Comparison of ENCODE assay signal across 9 mouse cellular contexts in genomic region chr8:104533551-104533950, GRCm38 (mm10). TPM values are rescaled to one million over a fixed set of nuclear protein-coding genes. Genes with fewer than 3 reads are reported as not detected.
DNase-seq lines count a peak whose midpoint lies in the region; ATAC-seq and TF ChIP-seq lines count a peak whose summit lies in the region.
"Had no signal": no experiment of that assay in that cellular context is flagged by ENCODE, and none has a peak within 500 bp of the region (broad histone marks: within the 10 kb centered on the region; RNA-seq: fewer than 3 reads in every experiment).

No protein-coding gene starts in this region.

- peaks cover 5% of the 10 kb centered on the region for H3K36me3 ChIP-seq in spleen, adult 2 months (ENCODE audit: control insufficient read depth, insufficient read depth, low read length)
- peaks cover 12% of the 10 kb centered on the region for H3K36me3 ChIP-seq in limb, embryonic 15.5 days
- peaks cover 10% of the 10 kb centered on the region; the same call in 1 of the 2 replicates for H3K36me3 ChIP-seq in stomach, embryonic 15.5 days

- no peaks in the 10 kb centered on the region for H3K27me3 ChIP-seq in spleen, adult 2 months (ENCODE audit: control insufficient read depth, insufficient read depth, low read length)
- 0 out of 2 replicates have a peak, but pooled peaks cover 7% of the 10 kb centered on the region for H3K27me3 ChIP-seq in limb, embryonic 15.5 days
- H3K27me3 ChIP-seq in stomach, embryonic 15.5 days (replicated peaks) = 0 out of 2 replicates have a peak, but pooled peaks cover 4% of the 10 kb centered on the region

- no peak overlapping the region for H3K27ac ChIP-seq in spleen, adult 2 months (ENCODE audit: insufficient read depth, low read length)
- peak overlapping the region; percentile 94; the same call in 1 of the 2 replicates for H3K27ac ChIP-seq in limb, embryonic 15.5 days
- H3K27ac ChIP-seq in stomach, embryonic 15.5 days = peak overlapping the region; percentile 83

- peaks cover 8% of the 10 kb centered on the region for H3K4me1 ChIP-seq in spleen, adult 2 months (ENCODE audit: control insufficient read depth, insufficient read depth, insufficient read length)
- H3K4me1 ChIP-seq in limb, embryonic 15.5 days = peaks cover 17% of the 10 kb centered on the region
- H3K4me1 ChIP-seq in stomach, embryonic 15.5 days = peaks cover 10% of the 10 kb centered on the region; the same call in 1 of the 2 replicates

- H3K9me3 ChIP-seq in limb, embryonic 15.5 days = no peaks in the 10 kb centered on the region
- H3K9me3 ChIP-seq in stomach, embryonic 15.5 days = no peaks in the 10 kb centered on the region

- WGBS in spleen, adult 2 months = 40% methylated on average over 7 of the region's 7 CpGs
- WGBS in limb, embryonic 15.5 days = 15% methylated on average over 7 of the region's 7 CpGs
- WGBS in stomach, embryonic 15.5 days = 15% methylated on average over 7 of the region's 7 CpGs

- peak overlapping the region; percentile 97; the same call in 1 of the 2 replicates for H3K4me3 ChIP-seq in spleen, adult 2 months (ENCODE audit: extremely low read depth, insufficient read depth, insufficient read length)
- H3K4me3 ChIP-seq in limb, embryonic 15.5 days = peak overlapping the region; percentile 95
- peak overlapping the region; percentile 85 for H3K4me3 ChIP-seq in stomach, embryonic 15.5 days (replicated peaks)

- ATAC-seq in limb, embryonic 15.5 days (ENCODE audit: insufficient number of reproducible peaks, low FRiP score, low TSS enrichment, low read depth) = no peak
- ATAC-seq in stomach, embryonic 15.5 days (ENCODE audit: insufficient read depth, low FRiP score, low read depth) = no peak

- H3K4me2 ChIP-seq in limb, embryonic 15.5 days = peak overlapping the region; percentile 48
- H3K4me2 ChIP-seq in stomach, embryonic 15.5 days = peak overlapping the region; percentile 63

- no peak for TF ChIP-seq POLR2A in spleen, adult 2 months (IDR thresholded peaks at IDR 0.05; ENCODE audit: low read depth, low read length)

- DNase-seq in cerebellum, adult 9-10 months = peak; percentile 28
- DNase-seq in cerebellum, postnatal 36 days = no peak
- no peak for DNase-seq in spleen, adult 2 months (ENCODE audit: low read depth in 1 of 2, low spot score in 2 of 2)
- no peak for DNase-seq in spleen, adult 12 weeks (ENCODE audit: low spot score)
- no peak for DNase-seq in adrenal gland, adult 2 months
- DNase-seq in urinary bladder, postnatal 10 days (ENCODE audit: low spot score) = no peak
- DNase-seq: cerebellum, adult 8-10 months had no signal

- TF ChIP-seq CTCF in spleen, adult 2 months (IDR thresholded peaks at IDR 0.05; ENCODE audit: extremely low read depth, insufficient read depth, insufficient read length, insufficient replicate concordance) = no peak

- H3K9ac ChIP-seq in limb, embryonic 15.5 days = peak overlapping the region; percentile 97; the same call in 1 of the 2 replicates
- peak overlapping the region; percentile 90 for H3K9ac ChIP-seq in stomach, embryonic 15.5 days

RNA-seq across cellular contexts. Expression of gene Nae1, which starts 0.9 kb away (rescaled TPM):
- 4.1 and 6.6 TPM in 2 replicates for polyA plus RNA-seq in spleen, adult 2 months (2012; rRNA removed)
- 92.1 and 93.8 TPM in 2 replicates for polyA plus RNA-seq in limb, embryonic 15.5 days (2015; fragmentation: Nextera tagmentation; extraction: Ambion mirVana)
- 84.4 and 91.2 TPM in 2 replicates for polyA plus RNA-seq in stomach, embryonic 15.5 days (2015; fragmentation: Nextera tagmentation; extraction: Ambion mirVana)
- total RNA-seq in adrenal gland, adult 2 months (2021) = 10 to 100 TPM; 31.1 to 40.8 TPM
- polyA plus RNA-seq in adrenal gland, adult 2 months (2012; rRNA removed) = 1.1 and 2.0 TPM in 2 replicates

RNA-seq across cellular contexts. Expression of gene Car7, which starts 0.9 kb away (rescaled TPM):
- 1.4 and 1.9 TPM in 2 replicates for polyA plus RNA-seq in spleen, adult 2 months (2012; rRNA removed)
- 1.0 and 1.2 TPM in 2 replicates for polyA plus RNA-seq in limb, embryonic 15.5 days (2015; fragmentation: Nextera tagmentation; extraction: Ambion mirVana)
- polyA plus RNA-seq in stomach, embryonic 15.5 days (2015; fragmentation: Nextera tagmentation; extraction: Ambion mirVana) = 1.0 TPM in 2 replicates
- total RNA-seq in adrenal gland, adult 2 months (2021) = 1 to 10 TPM; 1.9 to 4.2 TPM
- polyA plus RNA-seq in adrenal gland, adult 2 months (2012; rRNA removed) = 13.4 and 14.5 TPM in 2 replicates

RNA-seq across cellular contexts. Expression of gene Terb1, which starts 23.8 kb away (rescaled TPM):
- polyA plus RNA-seq in spleen, adult 2 months (2012; rRNA removed) = 0.23 and 0.25 TPM in 2 replicates
- 0.40 and 0.42 TPM in 2 replicates for polyA plus RNA-seq in limb, embryonic 15.5 days (2015; fragmentation: Nextera tagmentation; extraction: Ambion mirVana)
- 0.21 and 0.32 TPM in 2 replicates for polyA plus RNA-seq in stomach, embryonic 15.5 days (2015; fragmentation: Nextera tagmentation; extraction: Ambion mirVana)
- not detected for total RNA-seq in adrenal gland, adult 2 months (2021)
- not detected in 2 replicates for polyA plus RNA-seq in adrenal gland, adult 2 months (2012; rRNA removed)

RNA-seq across cellular contexts. Expression of gene Pdp2, which starts 57.7 kb away (rescaled TPM):
- polyA plus RNA-seq in spleen, adult 2 months (2012; rRNA removed) = 2.4 and 2.9 TPM in 2 replicates
- 8.8 and 10.1 TPM in 2 replicates for polyA plus RNA-seq in limb, embryonic 15.5 days (2015; fragmentation: Nextera tagmentation; extraction: Ambion mirVana)
- polyA plus RNA-seq in stomach, embryonic 15.5 days (2015; fragmentation: Nextera tagmentation; extraction: Ambion mirVana) = 11.8 and 13.4 TPM in 2 replicates
- total RNA-seq in adrenal gland, adult 2 months (2021) = 10 to 100 TPM; 30.7 to 37.3 TPM
- polyA plus RNA-seq in adrenal gland, adult 2 months (2012; rRNA removed) = 6.5 and 7.6 TPM in 2 replicates

Comparison
In these comparisons a context has a peak if more than half of its experiments do, and no peak if none do; other contexts are left out.
1. RNA of gene Nae1, which starts 0.9 kb away (polyA plus RNA-seq): 92.1 to 93.8 TPM in limb, embryonic 15.5 days and 84.4 to 91.2 TPM in stomach, embryonic 15.5 days; 4.1 to 6.6 TPM in spleen, adult 2 months and 1.1 to 2.0 TPM in adrenal gland, adult 2 months; every median in the first group is over 10 times any median in the second.
2. Peak in every context shown above with its lines, with median percentiles within 50 percentile points of each other: H3K4me3 ChIP-seq.